Mouse (Mus musculus): Measurements from ENCODE around the gene Hs3st2. TPM values are rescaled to one million over a fixed set of nuclear protein-coding genes. Genes with fewer than 3 reads are reported as not detected.

The Hs3st2 gene
- total RNA-seq, 4 experiments from 2014 or later = 10.1 to 12.8 (median 11.6) TPM

DNA sequence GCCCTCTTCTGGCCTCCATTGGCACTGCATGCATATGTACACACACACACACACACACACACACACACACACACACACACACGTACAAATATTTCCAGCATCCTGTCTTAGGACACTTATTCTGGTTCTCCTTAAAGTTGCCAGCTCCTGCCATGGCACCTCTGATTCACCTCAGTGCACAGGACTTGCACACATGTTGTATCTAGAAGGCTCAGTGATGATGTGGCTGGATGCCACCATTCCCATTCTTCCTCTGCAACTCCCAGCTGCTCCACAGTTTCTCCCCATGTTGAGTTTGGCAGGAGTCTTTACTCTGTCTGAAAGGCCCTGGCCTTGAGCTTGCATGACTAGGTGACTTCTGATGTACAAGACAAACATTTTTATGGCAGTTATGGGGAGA, 65.1 kb downstream of the Hs3st2 start:
- DNase-seq (ENCODE audit: low spot score in 2 of 2) = no peak

DNA sequence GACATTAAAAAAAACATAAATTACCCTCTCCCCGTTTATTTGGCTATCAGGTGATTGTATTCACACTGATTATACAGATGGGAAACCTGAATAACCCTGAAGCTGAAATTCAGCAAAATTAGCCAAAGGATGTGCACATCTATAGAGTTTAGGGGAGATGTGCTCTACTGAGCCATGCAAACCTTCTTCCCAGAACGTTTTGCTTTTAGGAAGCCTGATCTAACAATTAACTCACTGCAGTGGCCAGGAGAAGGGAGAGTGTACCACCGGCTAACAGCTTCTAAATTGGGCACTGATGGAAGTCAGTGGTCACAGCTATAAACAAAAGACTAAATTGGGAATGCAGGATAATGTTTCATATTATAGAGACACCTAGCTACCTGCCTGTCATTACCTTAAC, 66.4 kb downstream of the Hs3st2 start:
- DNase-seq (ENCODE audit: low spot score in 2 of 2) = no peak

DNA sequence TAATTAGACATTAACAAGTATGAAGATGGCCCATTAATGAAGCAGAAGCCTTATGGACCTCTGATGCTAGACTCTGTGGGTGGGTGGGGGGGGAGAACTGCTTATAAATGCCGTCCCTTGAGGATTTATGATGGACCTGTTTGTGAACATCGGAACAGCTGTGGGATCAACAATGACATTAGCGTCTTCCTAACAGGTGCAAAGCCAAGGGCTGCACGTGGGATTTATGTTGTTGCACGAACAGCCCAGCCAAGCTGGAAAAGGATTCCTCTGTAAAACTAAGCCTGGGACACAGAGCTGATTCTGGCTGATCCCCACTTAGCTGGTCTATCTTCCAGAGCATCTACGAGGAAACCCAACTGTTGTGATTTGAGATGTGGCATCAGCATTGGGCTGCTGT, 69.0 kb downstream of the Hs3st2 start:
- no peak for DNase-seq (ENCODE audit: low spot score in 2 of 2)

DNA sequence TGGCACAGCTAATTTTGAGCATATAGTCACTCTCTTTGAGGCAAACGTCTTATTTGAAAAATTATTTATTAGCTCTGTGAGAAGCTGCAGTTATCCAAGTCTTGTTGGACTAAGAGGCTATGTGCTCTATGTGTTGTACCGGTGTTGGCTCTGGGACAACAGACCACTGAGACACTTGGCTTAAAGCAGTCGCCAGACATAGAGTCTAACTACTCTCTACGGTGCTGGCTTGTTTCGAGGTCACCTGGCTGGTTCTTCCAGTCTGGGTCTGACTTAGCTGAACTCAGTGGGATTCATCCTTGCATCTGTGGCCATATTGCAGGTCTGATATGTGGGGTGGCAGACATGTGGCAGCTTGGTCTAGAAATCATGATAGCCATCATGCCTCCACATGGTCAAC, 72.8 kb downstream of the Hs3st2 start:
- no peak for DNase-seq (ENCODE audit: low spot score in 2 of 2)

DNA sequence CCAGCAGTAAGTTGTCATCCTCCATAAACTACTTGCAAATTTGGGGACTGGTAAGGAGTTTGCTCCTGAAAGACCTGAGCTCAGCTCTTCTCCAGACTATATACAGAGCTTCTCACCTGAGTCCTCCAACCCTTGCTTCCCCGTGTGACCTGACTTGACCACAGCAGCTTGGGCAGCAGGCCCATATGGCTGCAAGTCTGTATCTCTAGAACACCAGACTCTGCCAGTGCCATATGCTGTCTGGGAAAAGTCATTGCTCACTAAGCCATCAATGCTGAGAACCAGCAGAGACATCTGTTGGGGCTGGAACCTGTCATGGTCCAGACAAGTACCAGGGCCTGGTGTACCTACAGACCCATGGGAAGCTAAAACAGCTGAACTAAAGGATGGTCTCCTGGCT, 73.5 kb downstream of the Hs3st2 start:
- DNase-seq (ENCODE audit: low spot score in 2 of 2) = no peak

DNA sequence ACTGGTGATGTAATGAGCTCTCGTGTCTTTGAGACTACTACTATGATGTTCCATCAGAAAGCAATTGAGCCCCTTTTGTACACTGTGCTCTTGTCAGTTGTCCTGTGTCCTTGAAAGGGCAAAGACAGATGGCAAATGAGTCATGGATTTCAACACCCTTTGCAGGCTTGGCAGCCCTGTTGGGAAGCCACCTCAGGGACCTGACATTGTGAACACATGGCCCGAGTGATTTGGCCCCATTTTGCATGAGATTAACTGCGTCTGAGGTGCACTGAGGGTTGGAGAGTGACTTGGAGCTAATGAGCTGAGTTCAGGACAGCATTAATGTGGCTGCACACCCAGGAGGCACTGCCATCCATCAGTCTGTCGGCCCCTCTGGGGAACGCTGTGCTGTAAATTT, 74.7 kb downstream of the Hs3st2 start:
- no peak for DNase-seq (ENCODE audit: low spot score in 2 of 2)

DNA sequence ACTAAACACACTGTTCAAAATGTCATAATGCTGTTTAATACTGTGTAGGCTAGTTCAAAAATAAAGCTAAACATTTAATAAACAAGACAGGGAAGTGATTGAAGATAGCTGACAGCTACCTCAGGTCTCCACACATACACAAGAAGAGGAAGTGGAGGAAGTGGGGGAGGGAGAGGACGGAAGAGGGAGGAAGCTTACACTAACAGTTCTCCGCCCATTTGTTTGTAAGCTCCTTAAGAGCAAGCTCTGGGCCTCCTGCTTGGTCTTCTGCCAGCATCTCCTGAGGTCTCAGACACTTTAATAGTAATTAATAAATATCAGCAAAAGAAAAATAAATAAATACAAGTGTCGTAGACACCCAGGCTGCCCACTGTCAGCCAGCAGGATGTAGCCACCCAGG, 77.8 kb downstream of the Hs3st2 start:
- DNase-seq (ENCODE audit: low spot score in 2 of 2) = no peak

DNA sequence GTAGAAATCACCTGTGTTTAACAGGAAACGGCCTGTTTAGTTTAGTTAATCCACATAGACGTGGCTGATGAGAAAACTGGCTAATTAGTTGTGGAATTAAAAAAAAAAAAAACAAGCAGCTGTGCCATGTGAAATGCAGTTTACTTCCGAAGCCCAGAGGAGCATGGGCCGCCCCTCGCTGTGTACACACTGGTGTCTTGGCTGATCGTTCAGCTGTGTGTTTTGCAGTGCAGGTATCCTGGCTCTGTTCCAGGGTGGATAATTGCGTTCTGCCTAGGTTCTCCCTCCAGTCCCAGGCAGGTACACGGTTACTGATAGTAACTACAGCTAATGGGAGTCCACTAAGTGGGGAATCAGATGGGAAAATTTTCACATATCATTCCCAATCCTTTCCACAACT, 86.6 kb downstream of the Hs3st2 start:
- no peak for DNase-seq (ENCODE audit: low spot score in 2 of 2)

DNA sequence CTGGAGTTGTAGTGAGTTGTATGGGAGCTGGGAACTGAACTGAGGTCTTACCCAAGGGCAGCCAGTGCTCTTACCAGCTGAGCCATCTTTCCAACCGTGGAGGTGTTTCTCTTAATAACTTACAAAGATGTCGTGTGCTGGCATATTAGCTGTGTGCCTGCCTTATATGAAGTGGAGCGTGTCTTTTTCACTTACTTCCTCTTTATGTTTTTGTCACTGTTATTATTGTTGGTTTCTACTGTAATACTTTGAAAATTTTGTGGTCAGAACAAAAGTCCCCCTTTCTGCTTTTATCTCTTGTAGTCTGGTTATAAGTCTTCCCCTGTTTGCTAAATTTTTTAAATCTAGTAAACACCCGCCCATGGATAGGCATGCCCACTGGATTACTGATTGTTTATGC, 88.4 kb downstream of the Hs3st2 start:
- no peak for DNase-seq (ENCODE audit: low spot score in 2 of 2)

DNA sequence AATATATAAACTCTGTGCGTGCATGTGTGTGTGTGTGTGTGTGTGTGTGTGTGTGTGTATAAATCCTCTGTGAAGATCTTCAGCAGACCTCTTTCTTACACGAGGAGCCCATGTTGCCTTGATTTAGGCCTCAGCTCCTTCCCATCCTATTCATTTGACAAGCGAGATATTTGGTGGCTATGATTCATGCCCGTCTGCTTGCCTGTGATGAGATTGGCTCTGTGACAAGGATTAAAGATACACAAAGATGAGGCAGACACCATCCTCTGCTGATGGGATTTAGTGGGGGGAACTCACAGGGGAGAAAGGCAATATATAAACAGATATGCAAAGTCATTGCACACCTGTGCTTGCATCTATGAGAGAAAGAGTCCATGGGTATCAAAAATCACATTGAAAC, 92.9 kb downstream of the Hs3st2 start:
- peak in 1 of 2 experiments; percentile 28 for DNase-seq (ENCODE audit: low spot score in 2 of 2)

DNA sequence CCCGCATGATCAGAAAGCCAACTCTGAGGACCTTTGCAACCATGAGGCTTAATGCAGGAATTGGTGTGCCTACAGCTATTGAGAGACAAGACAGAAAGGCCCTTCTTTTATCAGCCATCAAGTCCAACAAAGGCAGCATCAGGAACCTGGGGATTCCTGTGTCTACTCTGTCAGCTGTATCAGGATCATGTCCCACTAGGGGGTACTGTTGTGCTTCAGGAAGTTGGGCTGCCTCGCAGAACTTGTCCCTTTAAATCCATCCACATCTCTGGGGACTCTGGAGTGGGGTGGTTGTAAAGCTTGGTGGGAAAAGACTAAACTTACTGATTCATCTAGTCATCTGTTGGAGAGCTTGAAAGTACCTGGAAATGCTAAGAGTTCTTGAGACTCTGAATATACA, 93.6 kb downstream of the Hs3st2 start:
- peak; percentile 26 to 62 for DNase-seq (ENCODE audit: low spot score in 2 of 2)

DNA sequence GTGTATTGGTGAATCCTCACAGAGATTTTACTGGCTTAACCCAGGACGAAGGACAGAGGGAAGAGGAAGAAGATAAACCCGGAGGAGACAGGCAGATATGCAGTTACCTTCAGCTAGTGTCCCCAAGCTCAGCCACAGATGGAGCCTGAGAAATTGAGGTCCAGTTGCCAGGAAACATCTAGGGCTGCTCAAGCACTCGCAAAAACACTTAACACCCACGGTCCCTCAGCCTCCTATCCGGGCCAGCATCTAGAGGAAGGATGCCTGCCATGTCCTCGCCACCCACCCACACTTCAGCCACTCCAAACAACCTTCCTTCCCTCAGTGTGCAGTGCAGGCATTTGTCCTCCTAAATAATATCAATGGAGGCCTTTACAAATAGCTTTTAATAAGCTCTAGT, 95.6 kb downstream of the Hs3st2 start:
- peak; percentile 60 to 64 for DNase-seq (ENCODE audit: low spot score in 2 of 2)

DNA sequence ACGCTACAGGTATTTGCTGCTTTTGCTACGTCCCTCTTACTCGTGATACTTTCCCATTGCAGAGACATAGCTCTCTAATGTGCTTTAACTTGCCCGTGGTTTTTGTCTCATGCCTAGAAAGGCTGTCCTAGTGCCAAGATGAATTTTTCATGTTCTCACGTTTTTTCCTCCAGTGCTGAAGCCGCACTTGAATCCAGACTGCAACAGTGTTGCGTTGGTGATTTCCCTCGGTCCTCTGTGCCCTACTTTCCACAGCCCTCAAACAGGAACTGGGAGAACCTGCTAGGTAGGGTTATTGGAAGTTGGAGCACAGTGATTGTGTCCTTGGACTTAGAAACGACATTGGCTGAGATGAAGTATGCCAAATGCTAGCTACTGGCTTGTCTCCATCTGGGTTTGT, 97.7 kb downstream of the Hs3st2 start:
- DNase-seq (ENCODE audit: low spot score in 2 of 2) = no peak

DNA sequence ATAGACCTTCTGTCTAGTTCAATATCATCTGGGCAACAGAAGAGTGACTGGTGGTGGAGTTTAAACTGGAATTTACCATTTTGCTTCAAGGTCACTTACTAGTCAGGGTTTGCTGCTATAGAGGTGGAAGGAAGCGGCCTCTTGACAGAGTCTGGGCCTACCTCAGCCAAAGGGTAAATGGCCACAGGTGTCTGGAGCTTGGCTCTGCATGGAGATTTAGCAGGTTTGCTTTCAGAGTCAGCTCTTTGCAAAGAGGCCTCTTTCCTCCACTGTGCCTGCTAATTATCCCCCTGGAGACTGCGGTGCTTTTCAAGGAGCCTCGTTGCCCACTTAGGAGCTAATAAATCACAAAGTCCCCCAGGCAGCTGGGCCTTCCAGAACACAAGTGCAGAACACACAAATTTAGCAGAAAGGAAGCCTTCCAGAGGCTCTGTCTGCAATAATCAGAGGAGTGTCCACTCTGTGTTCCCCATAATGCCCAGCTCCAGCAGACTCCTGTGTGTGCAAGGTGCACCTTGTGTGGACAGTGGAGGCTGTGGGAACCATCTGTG, 99.9 kb downstream of the Hs3st2 start:
- no peak for DNase-seq (ENCODE audit: low spot score in 2 of 2)

DNA sequence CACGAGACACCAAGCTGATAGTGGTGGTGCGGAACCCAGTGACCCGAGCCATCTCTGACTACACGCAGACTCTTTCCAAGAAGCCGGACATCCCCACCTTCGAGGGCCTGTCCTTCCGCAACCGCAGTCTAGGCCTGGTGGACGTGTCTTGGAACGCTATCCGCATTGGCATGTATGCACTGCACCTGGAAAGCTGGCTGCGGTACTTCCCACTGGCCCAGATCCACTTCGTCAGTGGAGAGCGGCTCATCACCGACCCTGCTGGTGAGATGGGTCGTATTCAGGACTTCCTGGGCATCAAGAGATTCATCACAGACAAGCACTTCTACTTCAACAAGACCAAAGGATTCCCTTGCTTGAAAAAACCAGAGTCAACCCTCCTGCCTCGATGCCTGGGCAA, 108.9 kb downstream of the Hs3st2 start:
- DNase-seq (ENCODE audit: low spot score in 2 of 2) = no peak

DNA sequence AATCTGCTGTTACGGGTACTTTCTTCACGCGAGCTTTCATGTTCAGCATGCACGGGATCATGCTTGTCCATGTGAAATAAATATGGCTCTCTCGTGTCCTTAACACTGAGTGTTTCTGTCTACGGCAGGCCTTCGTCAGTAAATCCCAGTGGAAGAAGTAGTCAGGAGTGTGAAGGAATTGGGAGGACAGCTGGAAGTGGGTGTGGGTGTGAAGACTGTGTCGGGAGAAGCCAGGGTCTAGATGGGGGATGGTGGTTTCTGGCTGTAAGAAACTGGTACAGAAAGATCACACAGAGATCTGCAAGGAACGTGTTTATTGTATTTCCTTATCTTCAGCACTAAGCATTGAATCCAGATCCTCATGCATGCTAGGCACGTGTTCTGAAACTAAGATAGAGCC, 110.0 kb downstream of the Hs3st2 start:
- peak in 1 of 2 experiments; percentile 20 for DNase-seq (ENCODE audit: low spot score in 2 of 2)

DNA sequence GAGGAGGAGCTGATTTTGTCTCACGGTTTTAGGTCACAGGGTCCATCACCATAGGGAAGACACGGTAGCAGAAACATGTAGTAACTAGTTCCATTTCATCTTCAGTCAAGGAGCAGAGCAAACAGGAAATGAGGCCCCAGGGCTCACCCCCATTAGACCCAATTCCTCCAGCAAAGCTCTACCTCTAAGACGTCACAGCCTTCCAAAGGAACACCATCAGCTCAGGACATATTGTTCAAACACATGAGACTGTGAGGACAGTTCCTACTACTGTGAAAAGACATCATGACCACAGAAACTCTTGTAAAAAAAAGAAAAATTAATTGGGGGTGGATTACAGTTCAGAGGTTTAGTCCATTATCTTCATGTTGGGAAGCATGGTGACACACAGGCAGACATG, 125.1 kb downstream of the Hs3st2 start:
- no peak for DNase-seq (ENCODE audit: low spot score in 2 of 2)

DNA sequence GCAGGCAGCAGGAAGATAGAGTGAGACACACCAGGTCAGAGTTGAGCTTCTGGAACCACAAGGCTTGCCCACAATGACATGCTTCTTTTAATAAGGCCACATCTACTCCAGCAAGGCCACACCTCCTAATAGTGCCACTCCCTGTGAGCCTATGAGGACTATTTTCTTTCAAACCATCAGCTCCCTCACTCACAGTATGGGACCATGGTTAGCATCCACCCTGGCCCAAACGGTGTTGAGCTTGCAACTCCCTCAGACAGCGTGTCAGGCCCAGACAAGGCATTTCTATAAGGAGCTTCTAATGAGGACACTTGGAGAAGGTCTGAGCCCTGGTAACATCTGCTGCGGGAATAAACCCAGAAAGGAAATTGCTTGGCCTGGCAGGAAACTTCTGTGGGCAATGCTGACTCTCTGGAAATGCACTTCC, 125.5 kb downstream of the Hs3st2 start:
- DNase-seq (ENCODE audit: low spot score in 2 of 2) = no peak

DNA sequence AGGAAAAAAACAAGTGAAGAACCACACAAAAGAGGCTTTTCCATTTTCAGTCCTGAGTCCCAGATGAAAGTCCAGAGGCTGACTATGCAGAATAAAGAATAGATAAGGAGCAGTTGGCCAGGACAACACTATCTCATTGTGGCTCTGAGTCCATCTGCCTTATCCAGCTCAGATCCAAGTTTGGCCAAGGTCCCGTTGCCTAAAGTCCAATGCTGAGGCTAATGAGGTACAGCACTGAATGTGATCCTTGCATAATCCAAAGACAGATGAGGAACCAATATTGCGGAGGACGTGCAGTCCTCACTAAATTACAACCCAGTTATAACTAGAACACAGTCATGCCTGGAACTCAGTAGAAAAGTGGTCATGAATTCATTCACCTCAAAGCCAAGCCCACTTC, 130.5 kb downstream of the Hs3st2 start:
- no peak for DNase-seq (ENCODE audit: low spot score in 2 of 2)

DNA sequence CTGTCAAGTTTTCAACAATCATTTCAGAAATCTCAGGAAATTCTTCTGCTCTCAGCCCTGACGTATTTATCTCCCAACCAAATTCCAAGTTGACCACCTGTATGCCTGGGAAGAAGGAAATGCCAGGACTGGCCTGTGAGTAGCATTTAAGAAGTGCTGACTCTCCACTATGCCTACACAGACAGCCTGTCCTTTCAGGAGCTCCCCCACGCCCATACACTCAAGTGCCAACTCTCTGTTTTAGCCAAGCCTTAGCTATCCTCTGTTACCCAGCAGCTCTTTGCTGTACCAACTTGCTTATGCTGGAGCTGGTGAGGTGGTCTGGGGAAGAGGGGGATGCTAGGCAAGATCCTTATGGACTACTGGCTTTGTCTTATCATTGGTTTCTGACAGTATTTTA, 137.4 kb downstream of the Hs3st2 start:
- no peak for DNase-seq (ENCODE audit: low spot score in 2 of 2)

DNA sequence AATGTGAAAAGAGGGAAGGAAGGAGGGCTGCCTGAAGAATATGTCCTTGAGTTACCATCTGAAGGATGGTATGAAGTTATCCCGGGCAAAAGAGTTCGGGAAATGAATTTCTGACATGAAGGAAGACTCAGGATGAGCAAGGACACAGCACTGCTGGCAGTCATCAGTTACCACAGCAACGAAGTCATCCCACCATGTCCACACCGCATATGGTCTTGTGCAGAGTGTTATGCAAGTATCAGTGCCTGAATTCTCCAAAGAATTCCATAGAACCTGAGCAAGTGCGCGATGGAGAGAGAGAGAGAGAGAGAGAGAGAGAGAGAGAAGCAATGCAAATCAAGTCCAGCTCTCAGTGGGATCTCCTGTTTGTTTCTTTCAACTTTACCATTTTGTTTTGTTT, 142.0 kb downstream of the Hs3st2 start:
- peak in 1 of 2 experiments; percentile 15 for DNase-seq (ENCODE audit: low spot score in 2 of 2)

DNA sequence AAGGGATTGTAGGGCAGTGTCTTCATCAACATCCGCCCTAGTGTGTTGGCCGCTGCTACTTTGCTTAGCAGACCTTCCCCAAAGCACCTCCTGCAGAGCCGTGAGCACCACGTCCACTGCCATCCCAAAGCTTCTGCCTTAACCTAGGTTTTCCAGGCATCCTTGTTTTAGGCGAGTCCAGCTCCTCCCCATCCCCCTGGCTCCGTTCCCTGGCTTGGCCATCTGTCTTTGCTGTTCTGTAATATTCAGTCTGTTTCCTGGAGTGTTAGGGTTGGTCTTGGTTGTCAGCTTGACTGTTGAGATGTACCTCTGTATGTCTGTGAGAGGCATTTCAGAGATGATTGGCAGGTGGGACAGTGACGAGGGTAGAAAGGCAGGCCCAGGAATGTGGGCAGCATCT, 142.7 kb downstream of the Hs3st2 start:
- DNase-seq (ENCODE audit: low spot score in 2 of 2) = peak in 1 of 2 experiments; percentile 44

DNA sequence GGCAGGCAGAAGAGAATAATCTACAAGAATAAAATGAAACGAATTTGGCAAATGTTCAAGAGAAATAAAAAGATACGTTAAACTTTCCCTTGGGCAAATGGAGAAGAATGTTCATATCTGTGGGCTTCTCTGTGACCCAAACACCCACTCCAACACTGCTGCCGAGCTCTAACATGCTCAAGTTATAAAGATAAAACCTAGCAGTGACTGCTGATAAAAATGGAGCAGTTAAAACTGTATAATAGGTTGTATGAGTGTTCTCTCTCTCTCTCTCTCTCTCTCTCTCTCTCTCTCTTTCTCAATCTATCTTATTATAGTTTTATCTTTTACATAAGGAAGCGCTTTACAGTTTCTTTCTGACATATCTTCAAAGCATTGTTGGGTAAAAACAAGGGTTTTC, 144.3 kb downstream of the Hs3st2 start:
- no peak for DNase-seq (ENCODE audit: low spot score in 2 of 2)
